Mouse (Mus musculus): ENCODE measurements around the gene Tm4sf4. TPM values are rescaled to one million over a fixed set of nuclear protein-coding genes. Genes with fewer than 3 reads are reported as not detected.

Gene Tm4sf4
- polyA plus RNA-seq, 1 experiment: 51.1 TPM

GRCm38 (mm10) chr3:57470981-57471601 lies 46.0 kb downstream of the Tm4sf4 start:
- DNase-seq (ENCODE audit: low read depth, low spot score): no peak
- 15% methylated on average over 15 of the region's 15 CpGs for WGBS

- 74% methylated on average over 4 of the region's 4 CpGs for WGBS
- no peak for DNase-seq (ENCODE audit: low read depth, low spot score)
Measured at GRCm38 (mm10) chr3:57472407-57472806, 47.3 kb downstream of the Tm4sf4 start.

- WGBS: 88% methylated on average over 8 of the region's 8 CpGs
- DNase-seq (ENCODE audit: low read depth, low spot score): no peak
Measured at GRCm38 (mm10) chr3:57474421-57474820, 49.3 kb downstream of the Tm4sf4 start.

GRCm38 (mm10) chr3:57480640-57481039 lies 55.5 kb downstream of the Tm4sf4 start:
- 63% methylated on average over 4 of the region's 4 CpGs for WGBS
- DNase-seq (ENCODE audit: low read depth, low spot score): no peak

GRCm38 (mm10) chr3:57481981-57482380 lies 56.9 kb downstream of the Tm4sf4 start:
- 73% methylated on average over 5 of the region's 5 CpGs for WGBS
- no peak for DNase-seq (ENCODE audit: low read depth, low spot score)

- DNase-seq (ENCODE audit: low read depth, low spot score): no peak
- 78% methylated on average over 4 of the region's 4 CpGs for WGBS
Measured at GRCm38 (mm10) chr3:57486068-57486467, 61.0 kb downstream of the Tm4sf4 start.

- no peak for DNase-seq (ENCODE audit: low read depth, low spot score)
- 41% methylated on average over 8 of the region's 8 CpGs for WGBS
Measured at GRCm38 (mm10) chr3:57487455-57488153, 62.5 kb downstream of the Tm4sf4 start.

Other genes starting within 250 kb of the Tm4sf4 start
- 19.4 and 22.1 TPM in 2 replicates for gene Tm4sf1, start 123.3 kb upstream of the Tm4sf4 start, polyA plus RNA-seq (2012; rRNA removed)
- 4.0 and 7.9 TPM in 2 replicates for gene Wwtr1, start 150.6 kb downstream of the Tm4sf4 start, polyA plus RNA-seq (2012; rRNA removed)
- 21.8 and 22.4 TPM in 2 replicates for gene Commd2, start 226.4 kb downstream of the Tm4sf4 start, polyA plus RNA-seq (2012; rRNA removed)